Comparison of ENCODE assay signal across 8 mouse cellular contexts in genomic region chr4:43030780-43031230, GRCm38 (mm10). TPM values are rescaled to one million over a fixed set of nuclear protein-coding genes. Genes with fewer than 3 reads are reported as not detected.
DNase-seq lines count a peak whose midpoint lies in the region; ATAC-seq and TF ChIP-seq lines count a peak whose summit lies in the region.

No protein-coding gene starts in this region.

- H3K4me1 ChIP-seq in hindbrain, embryonic 14.5 days (replicated peaks; ENCODE audit: control insufficient read depth, insufficient read depth, low read length) = peaks cover 21% of the 10 kb centered on the region; the same call in 1 of the 2 replicates
- H3K4me1 ChIP-seq in liver, embryonic 14.5 days (replicated peaks; ENCODE audit: control insufficient read depth in 2 of 2, insufficient read depth in 2 of 2, low read length in 1 of 2) = peaks cover 7 to 17% of the 10 kb centered on the region in 2 experiments
- H3K4me1 ChIP-seq in stomach, postnatal 0 days (replicated peaks; ENCODE audit: control insufficient read depth, insufficient read depth) = 0 out of 2 replicates have a peak, but pooled peaks cover 2% of the 10 kb centered on the region

- peak overlapping the region; percentile 82 for H3K4me3 ChIP-seq in hindbrain, embryonic 14.5 days (replicated peaks; ENCODE audit: low read length)
- H3K4me3 ChIP-seq in liver, embryonic 14.5 days (ENCODE audit: insufficient read depth in 1 of 2, low read depth in 2 of 2, low read length in 2 of 2) = peak overlapping the region; percentile 77 to 90
- H3K4me3 ChIP-seq in stomach, postnatal 0 days (ENCODE audit: low read depth, low read length) = peak overlapping the region; percentile 78

- H3K27me3 ChIP-seq in hindbrain, embryonic 14.5 days (ENCODE audit: control insufficient read depth, insufficient read depth, low read length) = no peaks in the 10 kb centered on the region
- no peaks in the 10 kb centered on the region for H3K27me3 ChIP-seq in liver, embryonic 14.5 days (ENCODE audit: control insufficient read depth, insufficient read depth, low read length)
- no peaks in the 10 kb centered on the region for H3K27me3 ChIP-seq in stomach, postnatal 0 days (ENCODE audit: control insufficient read depth, insufficient read depth, low read length)

- DNase-seq in frontal cortex, postnatal 36 days (ENCODE audit: low spot score in 2 of 2) = no peak
- DNase-seq in urinary bladder, postnatal 14 days (ENCODE audit: low spot score) = peak; percentile 52
- DNase-seq in urinary bladder, postnatal 36 days (ENCODE audit: low spot score in 2 of 2) = no peak
- peak; percentile 33 for DNase-seq in hindbrain, embryonic 14.5 days (ENCODE audit: low spot score)
- no peak for DNase-seq in liver, embryonic 14.5 days (ENCODE audit: low read depth in 3 of 3, low spot score in 3 of 3)
- peak; percentile 59 for DNase-seq in stomach, postnatal 0 days (ENCODE audit: low spot score)
- no peak for DNase-seq in frontal cortex, postnatal 25 days (ENCODE audit: low spot score in 2 of 2)

- TF ChIP-seq CTCF in liver, embryonic 14.5 days (IDR thresholded peaks at IDR 0.05; ENCODE audit: low read depth) = no peak
- no peak for TF ChIP-seq CTCF in stomach, postnatal 0 days (IDR thresholded peaks at IDR 0.05; ENCODE audit: low read depth)

- peak overlapping the region; percentile 91 for H3K9ac ChIP-seq in hindbrain, embryonic 14.5 days
- peak overlapping the region; percentile 91 for H3K9ac ChIP-seq in liver, embryonic 14.5 days (replicated peaks)
- peak overlapping the region; percentile 91 for H3K9ac ChIP-seq in stomach, postnatal 0 days (ENCODE audit: low read length)

- no peaks in the 10 kb centered on the region for H3K9me3 ChIP-seq in hindbrain, embryonic 14.5 days (ENCODE audit: control insufficient read depth, low read length)
- no peaks in the 10 kb centered on the region for H3K9me3 ChIP-seq in liver, embryonic 14.5 days (ENCODE audit: control insufficient read depth, low read length)
- no peaks in the 10 kb centered on the region for H3K9me3 ChIP-seq in stomach, postnatal 0 days (ENCODE audit: control insufficient read depth, low read length)

- peaks cover 67% of the 10 kb centered on the region for H3K36me3 ChIP-seq in hindbrain, embryonic 14.5 days (replicated peaks; ENCODE audit: control insufficient read depth, insufficient read depth)
- H3K36me3 ChIP-seq in liver, embryonic 14.5 days (replicated peaks; ENCODE audit: control insufficient read depth, insufficient read depth, low read depth) = peaks cover 36% of the 10 kb centered on the region
- peaks cover 14% of the 10 kb centered on the region; the same call in 1 of the 2 replicates for H3K36me3 ChIP-seq in stomach, postnatal 0 days (ENCODE audit: control insufficient read depth, insufficient read depth, low read length)

- 2% methylated on average over 28 of the region's 28 CpGs for WGBS in hindbrain, embryonic 14.5 days
- WGBS in liver, embryonic 14.5 days (ENCODE audit: insufficient replicate concordance) = under 1% methylated on average over 28 of the region's 28 CpGs
- WGBS in stomach, postnatal 0 days = under 1% methylated on average over 18 of the region's 28 CpGs

- H3K4me2 ChIP-seq in hindbrain, embryonic 14.5 days (replicated peaks) = peak overlapping the region; percentile 81
- peak overlapping the region; percentile 86 for H3K4me2 ChIP-seq in liver, embryonic 14.5 days (ENCODE audit: low read depth)
- peak overlapping the region; percentile 79 for H3K4me2 ChIP-seq in stomach, postnatal 0 days (replicated peaks; ENCODE audit: low read depth)

- no peak for TF ChIP-seq EP300 in liver, embryonic 14.5 days (IDR thresholded peaks at IDR 0.05; ENCODE audit: low read depth)
- no peak for TF ChIP-seq EP300 in stomach, postnatal 0 days (optimal IDR thresholded peaks at IDR 0.05)

- H3K27ac ChIP-seq in hindbrain, embryonic 14.5 days = peak overlapping the region; percentile 90
- peak overlapping the region; percentile 65 for H3K27ac ChIP-seq in liver, embryonic 14.5 days
- H3K27ac ChIP-seq in stomach, postnatal 0 days (replicated peaks) = peak overlapping the region; percentile 93

- peak; percentile 10 for ATAC-seq in frontal cortex, adult (ENCODE audit: low TSS enrichment)
- peak; percentile 0; the same call in 1 of the 2 replicates for ATAC-seq in hindbrain, embryonic 14.5 days (ENCODE audit: low FRiP score)
- peak; percentile 73 for ATAC-seq in liver, embryonic 14.5 days (ENCODE audit: insufficient read depth)
- ATAC-seq in stomach, postnatal 0 days (ENCODE audit: low FRiP score, low TSS enrichment) = peak; percentile 62

RNA-seq across cellular contexts. Expression of gene Stoml2, which starts 0.7 kb away (rescaled TPM):
- polyA plus RNA-seq in hindbrain, embryonic 14.5 days (2014; fragmentation: Nextera tagmentation; extraction: Ambion mirVana) = 215 and 231 TPM in 2 replicates
- polyA plus RNA-seq in liver, embryonic 14.5 days (2012; rRNA removed) = 55.8 and 83.2 TPM in 2 replicates
- polyA plus RNA-seq in liver, embryonic 14.5 days (2014; fragmentation: Nextera tagmentation; extraction: Ambion mirVana) = 200 and 229 TPM in 2 replicates
- 151 and 157 TPM in 2 replicates for polyA plus RNA-seq in stomach, postnatal 0 days (2015; fragmentation: Nextera tagmentation; extraction: Ambion mirVana)

RNA-seq across cellular contexts. Expression of gene Pigo, which starts 5.2 kb away (rescaled TPM):
- polyA plus RNA-seq in hindbrain, embryonic 14.5 days (2014; fragmentation: Nextera tagmentation; extraction: Ambion mirVana) = 24.2 and 27.1 TPM in 2 replicates
- polyA plus RNA-seq in liver, embryonic 14.5 days (2012; rRNA removed) = 9.2 and 10.4 TPM in 2 replicates
- polyA plus RNA-seq in liver, embryonic 14.5 days (2014; fragmentation: Nextera tagmentation; extraction: Ambion mirVana) = 8.3 and 11.0 TPM in 2 replicates
- polyA plus RNA-seq in stomach, postnatal 0 days (2015; fragmentation: Nextera tagmentation; extraction: Ambion mirVana) = 10.3 and 11.0 TPM in 2 replicates

RNA-seq across cellular contexts. Expression of gene Fam214b, which starts 15.2 kb away (rescaled TPM):
- polyA plus RNA-seq in hindbrain, embryonic 14.5 days (2014; fragmentation: Nextera tagmentation; extraction: Ambion mirVana) = 22.6 and 22.9 TPM in 2 replicates
- polyA plus RNA-seq in liver, embryonic 14.5 days (2012; rRNA removed) = 22.2 and 25.8 TPM in 2 replicates
- polyA plus RNA-seq in liver, embryonic 14.5 days (2014; fragmentation: Nextera tagmentation; extraction: Ambion mirVana) = 16.9 and 20.9 TPM in 2 replicates
- 9.0 and 10.0 TPM in 2 replicates for polyA plus RNA-seq in stomach, postnatal 0 days (2015; fragmentation: Nextera tagmentation; extraction: Ambion mirVana)

RNA-seq across cellular contexts. Expression of gene Fancg, which starts 20.5 kb away (rescaled TPM):
- 15.6 and 20.1 TPM in 2 replicates for polyA plus RNA-seq in hindbrain, embryonic 14.5 days (2014; fragmentation: Nextera tagmentation; extraction: Ambion mirVana)
- 8.2 and 9.9 TPM in 2 replicates for polyA plus RNA-seq in liver, embryonic 14.5 days (2012; rRNA removed)
- 8.3 and 10.0 TPM in 2 replicates for polyA plus RNA-seq in liver, embryonic 14.5 days (2014; fragmentation: Nextera tagmentation; extraction: Ambion mirVana)
- polyA plus RNA-seq in stomach, postnatal 0 days (2015; fragmentation: Nextera tagmentation; extraction: Ambion mirVana) = 7.0 and 7.7 TPM in 2 replicates

RNA-seq across cellular contexts. Expression of gene Unc13b, which starts 27.9 kb away (rescaled TPM):
- 18.9 and 19.5 TPM in 2 replicates for polyA plus RNA-seq in hindbrain, embryonic 14.5 days (2014; fragmentation: Nextera tagmentation; extraction: Ambion mirVana)
- 0.59 and 0.73 TPM in 2 replicates for polyA plus RNA-seq in liver, embryonic 14.5 days (2012; rRNA removed)
- 0.19 and 0.37 TPM in 2 replicates for polyA plus RNA-seq in liver, embryonic 14.5 days (2014; fragmentation: Nextera tagmentation; extraction: Ambion mirVana)
- 3.2 and 4.5 TPM in 2 replicates for polyA plus RNA-seq in stomach, postnatal 0 days (2015; fragmentation: Nextera tagmentation; extraction: Ambion mirVana)

Comparison
In these comparisons a context has a peak if more than half of its experiments do, and no peak if none do; other contexts are left out.
1. DNase-seq: peak in urinary bladder, postnatal 14 days (single experiment), hindbrain, embryonic 14.5 days (single experiment) and stomach, postnatal 0 days (single experiment); none in frontal cortex, postnatal 36 days (0 of 2), urinary bladder, postnatal 36 days (0 of 2), liver, embryonic 14.5 days (0 of 3) and frontal cortex, postnatal 25 days (0 of 2).
2. ATAC-seq: peak in every context shown above with its lines; median percentile 73 in liver, embryonic 14.5 days; 62 in stomach, postnatal 0 days; 10 in frontal cortex, adult; 0 in hindbrain, embryonic 14.5 days.
3. Peak in every context shown above with its lines, with median percentiles within 50 percentile points of each other: H3K27ac ChIP-seq, H3K4me2 ChIP-seq, H3K4me3 ChIP-seq and H3K9ac ChIP-seq.